Mouse (Mus musculus) ES-E14 (cell line): Measurements from ENCODE around the gene Dnase1l3. TPM values are rescaled to one million over a fixed set of nuclear protein-coding genes. Genes with fewer than 3 reads are reported as not detected.
"Not testable (repeated sequence)": the region's sequence is repeated elsewhere in the genome, so short reads cannot be mapped to it uniquely, and the experiment has no call there.

Source experiments
- DNase-seq: peaks from one replicate; pipeline ENCODE4 v3.0.0-alpha.2; 2013; ENCODE audit warnings: low read depth, low spot score
- H3K27ac ChIP-seq: 2 replicates; pipeline ENCODE4 v1.5.1; 2012; ENCODE audit warnings: low read depth, mild to moderate bottlenecking, low read length, moderate library complexity, mixed read lengths; ENCODE audit not compliant: poor library complexity, insufficient read depth, severe bottlenecking
- H3K36me3 ChIP-seq: 2 replicates; pipeline ENCODE4 v1.6.1; 2012; ENCODE audit warnings: mild to moderate bottlenecking, low read length, moderate library complexity, mixed read lengths; ENCODE audit not compliant: control insufficient read depth, poor library complexity, insufficient read depth, severe bottlenecking
- H3K4me1 ChIP-seq, 2 experiments: fragments of 150-350 bp in 1 of 2; sonication (generic) in 1 of 2; 2 replicates each; pipeline ENCODE4 v1.6.1; 2012; ENCODE audit warnings: low read length in 2 of 2, mild to moderate bottlenecking in 1 of 2, mixed read lengths in 1 of 2; ENCODE audit not compliant: control insufficient read depth in 2 of 2, insufficient read depth in 2 of 2, poor library complexity in 1 of 2
- H3K4me3 ChIP-seq, 2 experiments: fragments of 150-350 bp in 1 of 2; sonication (generic) in 1 of 2; 2 replicates each; pipeline ENCODE4 v1.5.1; 2012; ENCODE audit warnings: low read length in 2 of 2, low read depth in 1 of 2, mild to moderate bottlenecking in 1 of 2, mixed read lengths in 1 of 2; ENCODE audit not compliant: insufficient read depth in 1 of 2, poor library complexity in 1 of 2, severe bottlenecking in 1 of 2
- H3K9ac ChIP-seq: 2 replicates; pipeline ENCODE4 v1.6.1; 2012; ENCODE audit warnings: low read depth, mild to moderate bottlenecking, low read length, mixed read lengths; ENCODE audit not compliant: poor library complexity, insufficient read depth, severe bottlenecking
- H3K9me3 ChIP-seq: fragments of 150-350 bp; sonication (generic); 2 replicates; pipeline ENCODE4 v1.6.1; 2012; ENCODE audit warnings: low read depth, mild to moderate bottlenecking, low read length; ENCODE audit not compliant: control insufficient read depth, insufficient read depth
- CHD2 ChIP-seq: IDR thresholded peaks from 2 replicates; pipeline ENCODE4 v1.6.1; 2014; ENCODE audit warnings: mild to moderate bottlenecking, low read depth, low read length, inconsistent platforms
- HCFC1 ChIP-seq: IDR thresholded peaks from 2 replicates; pipeline ENCODE4 v1.6.1; 2012; ENCODE audit warnings: low read length, inconsistent platforms, borderline replicate concordance; ENCODE audit not compliant: insufficient read depth
- MAFK ChIP-seq: IDR thresholded peaks from 2 replicates; pipeline ENCODE4 v1.6.1; 2014; ENCODE audit warnings: mild to moderate bottlenecking, low read depth, low read length, inconsistent platforms; ENCODE audit not compliant: insufficient read depth
- ZC3H11A ChIP-seq: IDR thresholded peaks from 2 replicates; pipeline ENCODE4 v1.6.1; 2012; ENCODE audit warnings: low read depth, mild to moderate bottlenecking, inconsistent platforms, low read length, borderline replicate concordance
- ZNF384 ChIP-seq: IDR thresholded peaks from 2 replicates; pipeline ENCODE4 v1.6.1; 2012; ENCODE audit warnings: low read depth, low read length, inconsistent platforms
- in situ Hi-C, 2 experiments: fragments of 600-800 bp; cut with MboI; formaldehyde crosslinking; loops; one replicate each; pipeline ENCODE4 v1.15.1; 2025; ENCODE audit warnings: low sequenced_read_pairs in 2 of 2, inconsistent platforms in 1 of 2; ENCODE audit not compliant: unreplicated experiment in 2 of 2
- total RNA-seq: library from RNA; depleted of rRNA; stranded (reverse); fragments of 300-350 nt; gene quantifications from 2 replicates; pipeline ENCODE4 v1.2.3, GENCODE M21; 2012

Dnase1l3 gene
- total RNA-seq, 1 experiment, result 0.09 TPM

DNA sequence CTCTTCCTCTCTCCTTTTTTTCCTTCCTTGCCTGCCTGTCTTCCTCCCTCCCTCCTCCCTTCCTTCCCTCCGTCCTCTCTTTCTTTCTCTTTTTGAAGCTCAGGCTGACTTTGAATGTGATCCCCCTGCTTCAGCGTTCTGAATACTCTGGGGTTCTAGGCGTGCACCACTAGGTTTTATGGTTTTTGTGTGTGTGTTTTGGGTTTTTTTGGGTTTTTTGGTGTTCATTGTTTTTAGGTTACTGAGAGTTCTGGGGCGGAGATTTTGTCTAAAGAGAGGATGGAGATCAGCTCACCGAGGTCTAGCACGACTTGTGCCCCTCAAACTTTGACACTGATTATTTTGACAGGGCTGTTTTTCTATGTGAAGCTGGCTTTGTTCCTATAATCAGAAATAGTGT is 17.6 kb upstream of the Dnase1l3 start:
- in situ Hi-C loops, result no loop called here
- no peak for DNase-seq

GRCm38 (mm10) chr14:8011297-8011696 is 16.9 kb upstream of the Dnase1l3 start:
- Histone ChIP-seq H3K27ac (no peak overlapping the region), H3K9ac (no peak overlapping the region), H3K9me3 (no peaks in the 10 kb centered on the region), H3K4me3 (no peak overlapping the region), H3K36me3 (peaks cover 2% of the 10 kb centered on the region; the same call in 1 of the 2 replicates), H3K4me1 (no peaks in the 10 kb centered on the region)
- no peak for TF ChIP-seq CHD2
- TF ChIP-seq ZC3H11A, result no peak
- no peak for TF ChIP-seq HCFC1
- TF ChIP-seq MAFK, result no peak
- no peak for TF ChIP-seq ZNF384
- DNase-seq, result no peak
- in situ Hi-C loops, result no loop called here

More for the DNA sequence above, 17.6 kb upstream of the Dnase1l3 start:
- TF ChIP-seq CHD2 (no peak), HCFC1 (no peak), ZC3H11A (no peak), ZNF384 (no peak), MAFK (no peak)
- H3K9me3 ChIP-seq, result no peaks in the 10 kb centered on the region
- no peak overlapping the region for H3K4me3 ChIP-seq
- H3K4me1 ChIP-seq, result no peaks in the 10 kb centered on the region
- no peak overlapping the region for H3K27ac ChIP-seq
- no peaks in the 10 kb centered on the region for H3K36me3 ChIP-seq
- no peak overlapping the region for H3K9ac ChIP-seq

DNA sequence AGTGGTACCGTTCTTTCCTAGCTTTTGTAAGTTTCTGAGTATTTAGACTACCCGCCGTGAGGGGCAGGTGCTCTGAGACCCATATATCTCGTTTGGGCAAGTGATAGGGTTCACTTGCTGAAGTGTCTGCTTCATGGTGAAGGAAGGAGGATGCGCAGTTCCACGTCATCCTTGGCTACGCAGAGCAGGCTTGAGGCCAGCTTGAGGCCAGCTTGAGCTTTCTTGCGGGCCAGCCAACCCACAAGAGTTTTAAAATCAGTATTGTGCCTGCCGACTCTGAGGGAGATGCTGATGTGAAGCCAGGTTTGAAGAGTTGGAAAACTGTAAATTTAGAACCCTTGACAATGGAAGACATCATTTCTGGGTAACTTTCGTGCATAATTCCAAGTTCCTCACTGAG is 13.6 kb upstream of the Dnase1l3 start:
- in situ Hi-C loops, result no loop called here
- no peak for DNase-seq
- Histone ChIP-seq H3K9ac (no peak overlapping the region), H3K27ac (no peak overlapping the region), H3K4me3 (no peak overlapping the region), H3K4me1 (no peaks in the 10 kb centered on the region), H3K36me3 (peaks cover 2% of the 10 kb centered on the region; the same call in 1 of the 2 replicates), H3K9me3 (no peaks in the 10 kb centered on the region)
- TF ChIP-seq MAFK, result no peak
- no peak for TF ChIP-seq HCFC1
- TF ChIP-seq ZNF384, result no peak
- no peak for TF ChIP-seq ZC3H11A
- TF ChIP-seq CHD2, result no peak

DNA sequence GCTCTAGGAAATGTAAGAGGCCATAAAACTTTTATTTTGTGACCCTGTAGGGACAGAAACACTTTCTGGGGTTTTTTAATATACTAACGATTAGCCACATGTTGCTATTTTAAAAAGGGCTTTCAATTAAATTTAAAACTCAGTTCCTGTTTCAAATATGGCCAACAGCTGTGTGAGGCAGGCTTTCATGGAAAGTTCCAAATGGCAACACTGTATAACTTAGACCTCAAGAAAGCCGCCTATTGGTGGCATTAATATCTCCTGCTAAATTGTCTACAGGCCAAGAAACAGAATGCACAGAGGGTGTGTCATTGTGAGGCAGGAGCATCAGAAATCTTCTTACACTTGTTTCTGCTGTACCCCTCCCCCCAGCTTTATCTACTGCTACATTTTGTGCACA is 13.1 kb upstream of the Dnase1l3 start:
- H3K4me1 ChIP-seq, result no peaks in the 10 kb centered on the region
- H3K4me3 ChIP-seq, result no peak overlapping the region
- in situ Hi-C loops, result no loop called here
- TF ChIP-seq ZC3H11A (no peak), HCFC1 (no peak), ZNF384 (no peak)
- H3K36me3 ChIP-seq, result peaks cover 2% of the 10 kb centered on the region; the same call in 1 of the 2 replicates
- no peak for DNase-seq
- H3K9me3 ChIP-seq, result no peaks in the 10 kb centered on the region
- H3K27ac ChIP-seq, result no peak overlapping the region
- H3K9ac ChIP-seq, result no peak overlapping the region

DNA sequence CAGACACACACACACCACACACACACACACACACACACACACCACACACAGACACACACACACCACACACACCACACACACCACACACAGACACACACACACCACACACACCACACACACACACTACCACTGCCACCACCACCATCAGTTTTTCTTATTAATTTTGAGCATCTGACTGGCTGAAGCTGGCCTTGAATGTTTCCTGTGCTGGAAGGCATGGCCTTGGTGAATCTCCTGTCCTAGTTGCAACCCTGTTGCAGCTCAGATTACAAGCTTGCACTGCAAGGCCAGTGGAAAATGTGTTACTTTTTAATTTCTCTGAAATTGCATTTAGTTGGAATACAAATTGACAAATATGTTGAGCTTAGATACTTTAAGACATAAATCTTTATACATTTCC is 12.7 kb upstream of the Dnase1l3 start:
- H3K4me1 ChIP-seq, result no peaks in the 10 kb centered on the region; a peak in 1 of 4 replicates
- H3K4me3 ChIP-seq, result no peak overlapping the region
- no peak overlapping the region for H3K27ac ChIP-seq
- no peak overlapping the region for H3K9ac ChIP-seq
- no peaks in the 10 kb centered on the region for H3K9me3 ChIP-seq
- TF ChIP-seq HCFC1, result no peak
- TF ChIP-seq ZC3H11A, result no peak
- no peak for TF ChIP-seq MAFK
- no peak for TF ChIP-seq CHD2
- no peak for TF ChIP-seq ZNF384
- peaks cover 2% of the 10 kb centered on the region; the same call in 1 of the 2 replicates for H3K36me3 ChIP-seq
- no peak for DNase-seq
- in situ Hi-C loops, result no loop called here

DNA sequence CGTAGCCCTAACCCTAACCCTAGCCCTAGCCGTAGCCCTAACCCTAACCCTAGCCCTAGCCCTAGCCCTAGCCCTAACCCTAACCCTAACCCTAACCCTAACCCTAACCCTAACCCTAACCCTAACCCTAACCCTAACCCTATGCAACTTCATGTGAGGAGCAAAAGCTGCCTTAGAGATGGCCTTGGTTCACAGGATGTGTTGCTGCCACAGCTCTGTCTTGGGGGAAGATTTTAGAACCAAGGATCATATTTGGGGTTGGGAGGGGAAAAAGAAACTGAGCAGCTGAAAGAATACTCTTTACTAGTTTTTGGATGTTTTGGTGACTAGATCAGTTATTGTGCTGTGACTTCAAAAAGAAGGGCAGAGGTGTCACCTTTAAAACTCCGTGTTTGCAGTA is 11.7 kb upstream of the Dnase1l3 start:
- H3K9me3 ChIP-seq, DNase-seq, H3K9ac ChIP-seq, H3K4me1 ChIP-seq, H3K36me3 ChIP-seq, H3K27ac ChIP-seq, in situ Hi-C loops, H3K4me3 ChIP-seq: not testable (repeated sequence)
